Mouse (Mus musculus): ENCODE results near the gene Nedd4. TPM values are rescaled to one million over a fixed set of nuclear protein-coding genes. Genes with fewer than 3 reads are reported as not detected.

Nedd4 gene
- total RNA-seq, 2 experiments from 2014 or later = 490 to 566 TPM

GRCm38 (mm10) chr9:72779733-72780132 lies 117.6 kb downstream of the Nedd4 start:
- intact Hi-C loops (cut with DNase I) = no loop called here
- DNase-seq = no peak

GRCm38 (mm10) chr9:72780694-72781093 lies 118.5 kb downstream of the Nedd4 start:
- intact Hi-C loops (cut with DNase I) = no loop called here
- DNase-seq = no peak

GRCm38 (mm10) chr9:72781466-72781865 lies 119.3 kb downstream of the Nedd4 start:
- intact Hi-C loops (cut with DNase I) = no loop called here
- no peak for DNase-seq

GRCm38 (mm10) chr9:72782121-72782520 lies 120.0 kb downstream of the Nedd4 start:
- intact Hi-C loops (cut with DNase I) = no loop called here
- DNase-seq = no peak

- intact Hi-C loops (cut with DNase I) = no loop called here
- no peak for DNase-seq
Measured at GRCm38 (mm10) chr9:72787732-72788131, 125.6 kb downstream of the Nedd4 start.

GRCm38 (mm10) chr9:72790530-72791212 lies 128.5 kb downstream of the Nedd4 start:
- no peak for DNase-seq
- intact Hi-C loops (cut with DNase I) = no loop called here

- intact Hi-C loops (cut with DNase I) = no loop called here
- DNase-seq = peak in 1 of 2 experiments; percentile 31
Measured at GRCm38 (mm10) chr9:72791213-72791582, 129.1 kb downstream of the Nedd4 start.

GRCm38 (mm10) chr9:72791681-72792080 lies 129.5 kb downstream of the Nedd4 start:
- DNase-seq = peak; percentile 49 to 58
- intact Hi-C loops (cut with DNase I) = no loop called here

- intact Hi-C loops (cut with DNase I) = no loop called here
- no peak for DNase-seq
Measured at GRCm38 (mm10) chr9:72795243-72795642, 133.1 kb downstream of the Nedd4 start.

- intact Hi-C loops (cut with DNase I) = no loop called here
- DNase-seq = peak; percentile 78 to 81
Measured at GRCm38 (mm10) chr9:72797136-72797621, 135.0 kb downstream of the Nedd4 start.

Other genes starting within 250 kb of the Nedd4 start
- gene Mns1, start 224.3 kb upstream of the Nedd4 start, total RNA-seq (2021) = under 1 TPM; 0.72 to 0.87 TPM
- 1 to 10 TPM; 4.2 to 4.7 TPM for gene Tex9, start 170.1 kb upstream of the Nedd4 start, total RNA-seq (2021)
- gene Rfx7, start 130.1 kb upstream of the Nedd4 start, total RNA-seq (2021) = 10 to 100 TPM; 15.3 to 16.5 TPM
- gene Prtg, start 144.5 kb downstream of the Nedd4 start, total RNA-seq (2021) = under 1 TPM; 0.22 TPM